Mouse (Mus musculus) limb, embryonic 10.5 days (tissue): ENCODE results near the gene Hist1h2ak. TPM values are rescaled to one million over a fixed set of nuclear protein-coding genes. Genes with fewer than 3 reads are reported as not detected.

Experiments used
- DNase-seq: peaks from one replicate; pipeline ENCODE4 v3.0.0-alpha.2; 2017; ENCODE audit warnings: low spot score
- H3K27ac ChIP-seq: fragments of 300-500 bp; sonication (generic); 2 replicates; pipeline ENCODE4 v1.5.1; 2016; ENCODE audit warnings: mild to moderate bottlenecking
- H3K27me3 ChIP-seq: fragments of 300-500 bp; sonication (generic); 2 replicates; pipeline ENCODE4 v1.6.1; 2016; ENCODE audit warnings: low read depth, mild to moderate bottlenecking; ENCODE audit not compliant: poor library complexity, severe bottlenecking
- H3K36me3 ChIP-seq: fragments of 300-500 bp; sonication (generic); 2 replicates; pipeline ENCODE4 v1.6.1; 2016; ENCODE audit warnings: mild to moderate bottlenecking, moderate library complexity
- H3K4me1 ChIP-seq: fragments of 300-500 bp; sonication (generic); 2 replicates; pipeline ENCODE4 v1.6.1; 2016
- H3K4me3 ChIP-seq: fragments of 300-500 bp; sonication (generic); 2 replicates; pipeline ENCODE4 v1.5.1; 2016; ENCODE audit warnings: mild to moderate bottlenecking, moderate library complexity
- H3K9me3 ChIP-seq: fragments of 300-500 bp; sonication (generic); replicated peaks from 2 replicates; pipeline ENCODE4 v1.6.1; 2016; ENCODE audit warnings: mild to moderate bottlenecking
- WGBS: fragments of 180-500 bp; shearing (Covaris S2); methylation state at CpG from one replicate; pipeline ENCODE4 v1.1.7; 2016; 5-methylcytosine and 5-hydroxymethylcytosine counted together
- microRNA-seq: library from miRNA; unstranded; fragments of <30 nt; microRNA quantifications from one replicate; pipeline ENCODE4, GENCODE M21; 2017
- polyA plus RNA-seq: library from polyadenylated mRNA; unstranded; fragments of >200 nt; fragmentation: Nextera tagmentation; extraction: Ambion mirVana; gene quantifications from 2 replicates; pipeline ENCODE4 v1.2.1, GENCODE M21; 2016

The Hist1h2ak gene
- polyA plus RNA-seq, 1 experiment from 2014 or later, result 19.6 TPM

GRCm38 (mm10) chr13:21710821-21711525 lies 42.7 kb downstream of the Hist1h2ak start:
- Histone ChIP-seq H3K4me3 (peak overlapping the region; percentile 71), H3K4me1 (peaks cover 10% of the 10 kb centered on the region), H3K27me3 (no peaks in the 10 kb centered on the region), H3K36me3 (no peaks in the 10 kb centered on the region), H3K9me3 (no peaks in the 10 kb centered on the region), H3K27ac (no peak overlapping the region)
- DNase-seq, result peak; percentile 73
- 2% methylated on average over 22 of the region's 22 CpGs for WGBS

GRCm38 (mm10) chr13:21710031-21710711 lies 43.5 kb downstream of the Hist1h2ak start:
- Histone ChIP-seq H3K4me3 (peak overlapping the region; percentile 71), H3K27me3 (no peaks in the 10 kb centered on the region), H3K27ac (peak overlapping the region; percentile 86), H3K4me1 (peaks cover 7% of the 10 kb centered on the region), H3K9me3 (no peaks in the 10 kb centered on the region), H3K36me3 (no peaks in the 10 kb centered on the region)
- WGBS, result under 1% methylated on average over 32 of the region's 32 CpGs
- DNase-seq, result peak; percentile 86

- Histone ChIP-seq H3K4me3 (no peak overlapping the region), H3K4me1 (peaks cover 2% of the 10 kb centered on the region; the same call in 1 of the 2 replicates), H3K36me3 (no peaks in the 10 kb centered on the region), H3K9me3 (no peaks in the 10 kb centered on the region), H3K27me3 (no peaks in the 10 kb centered on the region), H3K27ac (no peak overlapping the region)
- DNase-seq, result no peak
- 76% methylated on average over 4 of the region's 4 CpGs for WGBS
Observed at GRCm38 (mm10) chr13:21706669-21707068, 47.0 kb downstream of the Hist1h2ak start.

Small RNAs within 50 kb of the gene (microRNA-seq; reads per million reads assigned to microRNA genes)
- gene Gm44346 (not detected), gene Gm44357 (not detected), gene Gm44367 (0.88 reads per million), gene Gm44454 (0.88 reads per million)

Other genes with a start within 250 kb of the Hist1h2ak start
- 6.8 and 9.6 TPM in 2 replicates for gene Zkscan8, start 222.7 kb downstream of the Hist1h2ak start, polyA plus RNA-seq
- gene Olfr1366, start 211.0 kb downstream of the Hist1h2ak start, polyA plus RNA-seq, result 0.06 TPM in 1 of 2 replicates, not detected in the other
- gene Olfr1535, start 193.9 kb downstream of the Hist1h2ak start, polyA plus RNA-seq, result not detected in 2 replicates
- gene Olfr1364, start 172.1 kb downstream of the Hist1h2ak start, polyA plus RNA-seq, result not detected in 2 replicates
- not detected in 2 replicates for gene Olfr1362, start 139.8 kb downstream of the Hist1h2ak start, polyA plus RNA-seq
- not detected in 2 replicates for gene Olfr11, start 111.3 kb downstream of the Hist1h2ak start, polyA plus RNA-seq
- not detected in 2 replicates for gene Olfr1361, start 90.4 kb downstream of the Hist1h2ak start, polyA plus RNA-seq
- not detected in 2 replicates for gene Olfr1360, start 76.4 kb downstream of the Hist1h2ak start, polyA plus RNA-seq
- gene Olfr1359, start 55.7 kb downstream of the Hist1h2ak start, polyA plus RNA-seq, result not detected in 2 replicates
- gene Hist1h2bl, start 37.7 kb downstream of the Hist1h2ak start, polyA plus RNA-seq, result 1.7 and 2.0 TPM in 2 replicates
- gene Hist1h2ai, start 37.4 kb downstream of the Hist1h2ak start, polyA plus RNA-seq, result 19.5 and 28.4 TPM in 2 replicates
- 8.0 and 10.2 TPM in 2 replicates for gene Hist1h3h, start 36.2 kb downstream of the Hist1h2ak start, polyA plus RNA-seq
- 6.8 and 7.9 TPM in 2 replicates for gene Hist1h2bm, start 31.8 kb downstream of the Hist1h2ak start, polyA plus RNA-seq
- 0.92 and 1.6 TPM in 2 replicates for gene Hist1h4j, start 18.8 kb downstream of the Hist1h2ak start, polyA plus RNA-seq
- gene Hist1h4k, start 3.3 kb downstream of the Hist1h2ak start, polyA plus RNA-seq, result 4.9 TPM in 1 of 2 replicates, not detected in the other
- gene Hist1h2bn, start 296 bp upstream of the Hist1h2ak start, polyA plus RNA-seq, result 1.4 and 3.8 TPM in 2 replicates
- gene Hist1h1b, start 26.8 kb upstream of the Hist1h2ak start, polyA plus RNA-seq, result 33.1 and 40.9 TPM in 2 replicates
- gene Hist1h3i, start 29.5 kb upstream of the Hist1h2ak start, polyA plus RNA-seq, result 131 and 133 TPM in 2 replicates
- gene Hist1h2an, start 33.4 kb upstream of the Hist1h2ak start, polyA plus RNA-seq, result 5.4 and 9.9 TPM in 2 replicates
- gene Hist1h2bp, start 33.6 kb upstream of the Hist1h2ak start, polyA plus RNA-seq, result 3.4 and 5.5 TPM in 2 replicates
- 17.9 and 22.1 TPM in 2 replicates for gene Hist1h2bq, start 56.4 kb upstream of the Hist1h2ak start, polyA plus RNA-seq
- 2.0 and 2.1 TPM in 2 replicates for gene Hist1h2ao, start 56.6 kb upstream of the Hist1h2ak start, polyA plus RNA-seq
- not detected in 2 replicates for gene Hist1h4m, start 57.9 kb upstream of the Hist1h2ak start, polyA plus RNA-seq
- 10.5 and 11.5 TPM in 2 replicates for gene Hist1h4n, start 78.4 kb upstream of the Hist1h2ak start, polyA plus RNA-seq
- 6,450 and 6,557 TPM in 2 replicates for gene Hist1h2ap, start 79.7 kb upstream of the Hist1h2ak start, polyA plus RNA-seq
- 19.4 and 23.0 TPM in 2 replicates for gene Hist1h2br, start 79.9 kb upstream of the Hist1h2ak start, polyA plus RNA-seq
- 22.4 and 27.0 TPM in 2 replicates for gene Zfp184, start 191.3 kb upstream of the Hist1h2ak start, polyA plus RNA-seq
- gene Pom121l2, start 227.4 kb upstream of the Hist1h2ak start, polyA plus RNA-seq, result 0.14 and 0.28 TPM in 2 replicates